Mouse (Mus musculus): ENCODE results near the gene Vav2. TPM values are rescaled to one million over a fixed set of nuclear protein-coding genes. Genes with fewer than 3 reads are reported as not detected.

Vav2 gene
- total RNA-seq, 1 experiment from 2014 or later = 26.8 TPM

DNA sequence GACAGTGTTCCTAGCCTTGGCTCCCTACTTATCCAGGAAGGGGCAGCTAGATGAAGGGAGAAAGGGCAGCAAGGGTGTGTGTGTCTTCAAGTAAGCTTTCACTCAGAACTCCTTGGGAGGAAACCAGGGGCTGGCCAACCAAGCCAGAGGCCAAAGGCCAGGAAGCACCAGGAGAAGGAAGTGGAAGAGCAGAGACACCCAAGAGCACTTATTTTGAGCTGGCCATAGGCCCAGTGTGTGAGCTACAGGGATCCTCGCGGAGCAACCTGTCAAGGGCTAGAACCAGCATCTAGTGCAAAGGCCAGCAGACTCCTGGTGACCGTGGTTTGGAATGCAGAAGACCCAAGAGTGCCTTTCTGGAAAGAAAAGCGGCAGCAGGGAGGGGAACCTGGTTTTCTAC is 163.8 kb downstream of the Vav2 start:
- DNase-seq = no peak

DNA sequence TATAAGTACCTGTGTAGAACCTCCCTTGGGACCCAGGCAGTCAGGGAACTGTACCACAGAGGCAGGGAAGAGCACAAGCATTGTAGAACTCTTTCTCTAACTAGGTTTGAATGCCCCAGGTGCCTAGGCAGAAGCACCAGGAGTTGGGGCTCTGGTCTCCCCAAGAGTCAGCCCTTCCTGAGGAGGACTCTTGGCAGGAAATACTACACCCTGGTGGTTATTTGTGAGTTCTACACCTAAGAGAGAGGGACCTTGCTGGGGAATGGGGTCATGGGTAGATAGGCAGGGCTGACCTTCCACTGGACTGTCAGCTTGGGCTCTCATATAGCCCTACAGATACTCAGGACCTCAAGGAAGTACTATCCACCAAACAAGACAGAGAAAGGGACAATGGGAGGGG is 175.4 kb downstream of the Vav2 start:
- no peak for DNase-seq

DNA sequence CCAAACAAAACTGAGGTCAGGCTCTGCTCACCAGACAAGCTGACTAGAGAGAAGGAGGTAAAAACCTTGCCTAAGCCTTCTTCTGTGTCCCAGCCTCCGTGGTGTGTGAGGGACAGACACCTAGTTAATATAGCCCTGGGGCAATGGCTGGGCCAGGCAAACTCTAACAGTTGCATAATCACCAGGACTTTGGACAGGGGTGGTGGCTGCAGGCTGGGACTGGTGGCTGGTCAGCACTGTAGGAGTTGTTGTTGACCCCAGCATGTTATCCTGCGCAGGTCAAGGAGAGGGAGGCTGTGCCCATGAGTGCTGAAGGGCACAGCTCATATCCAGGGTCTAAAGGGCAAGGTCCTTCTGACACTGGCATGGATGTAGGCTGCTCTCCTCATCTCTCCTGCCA is 178.6 kb downstream of the Vav2 start, which contains the start of gene Sardh:
Gene Sardh, minus strand, starts transcription at position 127 of the 400 bp plus-strand sequence.
- DNase-seq = no peak

DNA sequence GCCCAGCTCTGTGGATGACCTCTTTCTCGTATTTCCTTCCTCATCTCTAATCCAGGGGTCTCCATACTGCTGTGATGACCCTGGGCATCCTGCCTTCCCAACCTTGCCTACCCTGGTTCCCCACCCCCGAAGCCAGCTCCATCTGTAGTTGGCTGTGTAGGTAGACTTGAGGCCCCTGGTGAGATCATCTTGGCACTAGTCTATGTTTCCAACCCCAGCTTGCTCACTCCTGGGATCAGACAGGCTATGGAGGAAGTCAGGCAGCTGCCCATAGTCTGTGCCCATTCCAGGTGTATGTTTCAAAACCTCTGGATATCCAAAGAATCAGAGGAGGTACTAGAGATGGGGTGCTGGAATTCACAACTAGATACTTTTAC is 179.4 kb downstream of the Vav2 start:
- no peak for DNase-seq

DNA sequence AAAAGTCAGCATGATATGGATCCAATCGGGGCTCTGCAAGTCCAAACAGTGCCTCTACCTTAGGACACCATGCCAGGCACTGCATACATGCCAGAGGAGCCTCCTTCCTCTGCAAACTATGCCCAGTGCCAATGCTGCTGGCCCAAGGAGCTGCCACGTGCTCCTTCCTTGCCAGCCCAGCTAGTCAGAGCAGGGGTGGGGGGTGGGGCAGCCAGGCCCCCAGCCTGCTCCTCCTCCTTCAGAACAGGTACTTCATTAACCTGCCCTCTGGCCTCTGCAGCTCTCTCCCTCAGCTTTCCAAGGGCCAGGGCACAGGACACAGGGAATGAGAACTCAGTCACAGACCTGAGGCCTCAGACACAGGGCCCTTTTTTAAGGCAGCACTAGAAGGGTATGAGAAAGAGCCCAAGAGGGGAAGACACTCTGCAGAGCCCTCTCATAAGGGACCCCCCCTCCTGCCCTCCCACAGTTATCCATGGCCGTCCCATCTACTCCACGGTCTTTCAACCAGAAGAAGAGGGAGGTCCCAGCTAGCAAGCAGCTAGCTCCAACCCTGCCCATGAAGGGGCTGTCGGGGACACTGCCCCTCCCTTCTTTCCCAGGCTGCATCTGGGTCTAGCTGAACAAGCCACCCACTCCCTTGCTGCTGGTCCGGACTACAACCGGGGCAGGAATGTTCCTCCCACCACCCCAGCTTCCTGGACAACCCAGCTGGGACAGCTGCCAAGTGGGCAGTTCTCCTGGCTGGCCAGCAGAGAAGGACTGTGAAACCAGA is 179.9 kb downstream of the Vav2 start:
- DNase-seq = peak; percentile 89

DNA sequence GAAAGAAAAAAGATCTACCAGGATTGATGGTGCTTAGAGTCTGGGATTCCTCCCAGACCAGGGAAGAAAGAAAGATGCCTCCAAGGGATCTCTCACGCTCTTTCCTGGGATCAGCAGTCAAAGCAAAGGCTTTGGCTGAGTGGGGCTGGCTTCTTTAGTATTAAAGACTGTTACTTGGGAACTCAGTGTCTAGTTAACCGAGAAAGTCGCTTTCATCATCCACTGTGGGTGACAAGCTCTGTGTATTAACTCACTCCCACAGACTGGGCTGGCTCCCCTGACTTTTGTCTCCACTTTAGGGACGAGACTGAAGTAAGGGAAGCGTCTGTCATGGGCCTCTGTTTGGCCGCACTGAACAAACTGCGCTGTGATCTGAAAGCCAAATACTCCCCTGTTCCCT is 180.9 kb downstream of the Vav2 start:
- no peak for DNase-seq

DNA sequence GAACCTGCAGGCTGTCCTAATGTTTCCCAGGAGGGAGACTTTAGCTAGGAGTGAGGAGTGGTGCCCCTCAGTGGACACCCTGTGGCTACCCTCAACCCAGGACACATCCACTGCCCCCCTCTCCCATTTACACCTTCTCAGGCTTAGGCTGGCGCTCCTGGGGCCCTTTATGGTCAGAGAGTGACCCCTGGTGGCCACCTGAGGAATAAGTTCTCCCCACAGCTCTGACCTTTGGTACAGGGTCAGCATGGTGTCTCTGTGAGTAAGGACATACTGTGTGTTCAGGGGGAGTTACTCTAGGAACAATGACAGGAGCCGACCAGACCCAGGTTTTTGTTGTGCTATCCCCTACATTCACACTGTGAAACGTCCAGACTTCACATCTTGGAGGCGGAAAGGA is 189.5 kb downstream of the Vav2 start:
- DNase-seq = peak; percentile 74

DNA sequence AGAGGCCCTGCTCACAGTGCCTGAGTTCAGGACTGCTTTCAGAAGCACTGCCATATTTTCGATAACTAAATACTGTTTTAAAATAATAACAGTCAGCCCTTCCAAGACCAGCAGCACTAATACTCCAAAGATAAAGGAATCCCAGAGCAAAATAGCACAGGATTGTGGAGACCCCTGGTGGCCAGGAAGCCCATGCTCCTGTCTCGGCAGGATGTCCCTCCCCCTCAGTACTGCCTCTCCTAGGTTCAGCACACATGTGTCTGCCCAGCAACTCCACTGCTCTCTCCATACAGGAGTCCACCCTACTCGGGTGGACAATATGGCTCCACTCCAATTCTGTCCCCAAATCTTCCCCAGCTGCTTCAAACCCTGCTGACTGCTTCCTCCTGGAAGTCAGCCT is 191.1 kb downstream of the Vav2 start:
- peak; percentile 75 for DNase-seq

DNA sequence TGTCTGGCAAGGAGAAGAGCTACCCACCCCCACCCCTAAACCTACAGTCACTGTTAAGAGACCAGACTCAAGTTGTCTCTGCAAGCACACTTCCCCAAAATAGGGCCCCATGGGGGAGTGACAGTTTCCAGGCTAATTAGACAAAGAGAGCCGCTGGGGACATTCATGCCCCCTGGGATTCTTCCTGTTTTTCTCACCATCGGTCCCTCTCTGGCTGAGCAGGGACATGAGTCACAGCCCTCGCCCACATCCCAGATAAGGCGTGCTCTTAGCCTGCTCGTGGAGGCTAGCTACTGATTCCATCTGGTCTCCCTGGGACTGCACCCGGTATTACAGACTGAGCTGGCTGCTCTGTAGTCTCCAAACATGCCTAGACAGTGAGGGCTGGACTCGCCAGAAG is 194.5 kb downstream of the Vav2 start:
- DNase-seq = peak; percentile 26

DNA sequence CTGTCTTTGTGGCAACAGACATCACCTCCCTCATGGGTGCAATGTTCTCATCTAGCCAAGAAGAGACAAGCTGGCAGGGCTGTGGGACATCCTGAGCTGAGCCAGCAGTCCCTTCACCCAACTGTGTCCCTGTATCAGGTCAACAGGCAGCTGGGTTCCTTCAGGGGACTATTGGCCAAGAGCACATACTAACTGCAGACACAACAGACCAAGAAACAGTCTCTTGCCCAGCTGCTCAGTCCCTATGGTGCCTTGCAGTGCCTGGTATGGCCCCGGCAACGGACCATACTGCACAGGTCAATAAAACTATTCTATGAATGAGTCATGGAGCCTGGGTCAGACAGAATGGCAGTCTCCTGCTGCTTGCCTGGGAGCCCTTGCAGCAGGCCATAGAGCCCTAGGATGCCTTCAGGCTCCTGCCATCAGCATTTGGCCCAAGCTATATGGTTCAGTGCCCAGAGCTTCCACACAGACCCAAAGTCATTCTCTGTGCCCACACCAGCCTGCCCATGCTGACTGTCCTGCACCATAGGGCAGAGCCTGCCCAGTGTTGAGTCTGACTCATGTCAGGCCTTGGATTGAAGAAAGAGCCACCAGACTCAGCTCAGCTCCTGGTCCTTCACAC is 197.2 kb downstream of the Vav2 start:
- DNase-seq = no peak

DNA sequence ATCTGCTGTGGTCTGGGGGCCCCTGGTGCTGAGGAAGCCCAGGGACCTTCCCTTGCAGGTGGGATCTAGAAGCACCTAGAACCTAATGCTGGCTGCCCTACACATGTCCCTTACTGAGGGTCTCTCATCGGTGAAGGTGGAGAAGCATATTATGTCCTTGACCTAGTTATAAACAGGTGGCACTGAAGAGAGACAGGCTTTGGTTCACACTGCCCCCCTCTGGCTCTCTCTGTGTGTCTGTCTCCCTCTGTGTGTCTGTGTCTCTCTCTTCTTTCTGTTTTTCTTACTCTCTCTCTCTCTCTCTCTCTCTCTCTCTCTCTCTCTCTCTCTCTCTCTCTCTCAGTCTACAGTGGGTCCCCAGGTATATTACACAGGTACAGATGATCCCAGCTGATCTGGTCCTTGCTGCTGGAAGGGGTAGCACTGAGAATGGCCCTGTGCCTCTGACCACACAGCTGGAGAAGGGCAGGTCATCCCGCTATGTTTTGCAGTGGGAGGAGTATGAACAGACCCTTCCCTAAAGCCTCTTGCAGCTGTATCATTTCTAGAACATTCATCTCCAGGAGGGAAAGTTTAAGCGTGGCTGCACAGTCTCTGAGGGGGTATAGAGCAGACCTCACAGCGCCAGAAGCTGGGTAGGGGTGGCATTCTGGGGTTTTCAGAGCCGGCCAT is 197.9 kb downstream of the Vav2 start:
- no peak for DNase-seq

DNA sequence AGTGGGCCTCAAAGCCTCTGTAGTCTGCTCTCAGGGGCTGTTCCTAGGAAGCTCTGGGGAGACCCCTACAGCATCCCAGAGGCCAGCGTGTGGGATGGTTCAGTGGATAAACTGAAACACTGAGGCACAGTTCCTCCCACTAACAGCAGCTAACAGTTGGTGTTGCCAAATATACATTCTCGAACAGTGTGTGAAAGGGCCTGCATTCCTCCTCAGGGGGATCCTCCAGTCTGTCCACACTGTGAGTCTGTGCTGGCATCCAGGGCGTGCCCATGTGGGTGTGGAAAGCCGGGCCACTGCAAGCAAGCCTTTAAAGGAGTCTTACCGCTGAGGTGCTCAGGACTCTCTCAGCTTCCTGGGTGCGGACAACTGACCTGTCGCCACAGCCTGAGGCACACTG is 200.3 kb downstream of the Vav2 start:
- no peak for DNase-seq

DNA sequence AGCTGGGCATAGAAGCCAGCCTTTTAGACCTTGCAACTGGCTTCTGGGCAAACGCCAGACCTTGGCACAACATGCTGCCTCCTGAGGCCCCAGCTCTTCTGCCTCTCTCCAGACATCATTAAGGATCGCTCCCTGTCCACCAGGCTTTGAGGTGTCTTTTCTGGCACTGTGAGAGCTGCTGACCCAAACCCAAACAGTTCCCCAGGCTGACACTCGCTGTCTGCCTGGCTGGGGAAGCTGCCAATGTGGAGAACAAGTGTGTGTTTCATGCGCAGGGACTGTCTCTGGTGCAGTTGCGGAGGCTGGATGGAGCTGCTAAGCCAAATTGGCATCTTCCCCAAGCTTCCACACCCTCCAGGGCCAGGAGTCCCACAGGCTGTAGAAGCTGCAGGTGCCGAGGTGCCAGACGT is 203.8 kb downstream of the Vav2 start:
- peak; percentile 32 for DNase-seq

DNA sequence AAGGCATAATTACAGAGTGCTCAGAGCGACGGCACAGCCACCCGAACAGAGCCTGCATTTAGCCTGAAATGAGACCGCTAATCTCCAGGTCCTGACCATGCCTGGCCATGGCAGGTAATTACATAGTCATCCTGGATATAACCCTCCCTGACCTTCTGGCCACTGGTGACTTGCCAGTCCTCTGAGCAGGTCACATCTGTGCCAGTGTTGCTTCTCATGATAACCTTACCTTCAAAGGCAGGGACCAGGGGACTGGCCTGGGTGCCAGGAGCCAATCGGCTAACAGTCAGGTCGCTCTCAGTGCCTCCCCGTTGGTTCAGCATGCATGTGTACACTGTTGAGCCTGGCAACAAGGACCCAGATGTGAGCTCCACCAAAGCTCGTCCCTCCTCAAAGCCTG is 208.3 kb downstream of the Vav2 start:
- DNase-seq = no peak

DNA sequence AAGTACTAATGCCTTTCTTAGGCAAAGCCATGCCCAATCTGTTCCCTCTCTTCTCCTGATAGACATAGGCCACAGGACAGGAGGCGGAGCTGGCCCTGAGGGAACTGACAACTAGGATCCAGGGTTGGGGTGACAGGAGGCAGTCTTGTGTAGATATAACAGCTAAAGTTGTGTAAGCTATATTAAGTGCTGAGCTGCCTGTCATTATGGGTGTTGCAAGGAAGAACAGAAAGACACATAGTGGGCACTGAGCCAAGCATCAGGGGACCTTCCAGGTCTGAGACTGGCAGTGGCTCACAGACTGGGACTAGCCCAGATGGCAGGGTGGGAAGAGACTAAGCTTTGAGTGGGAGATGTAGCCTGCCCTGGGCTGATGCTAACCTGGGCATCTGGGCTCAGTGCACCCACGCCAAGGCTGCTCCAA is 208.7 kb downstream of the Vav2 start:
- DNase-seq = no peak

DNA sequence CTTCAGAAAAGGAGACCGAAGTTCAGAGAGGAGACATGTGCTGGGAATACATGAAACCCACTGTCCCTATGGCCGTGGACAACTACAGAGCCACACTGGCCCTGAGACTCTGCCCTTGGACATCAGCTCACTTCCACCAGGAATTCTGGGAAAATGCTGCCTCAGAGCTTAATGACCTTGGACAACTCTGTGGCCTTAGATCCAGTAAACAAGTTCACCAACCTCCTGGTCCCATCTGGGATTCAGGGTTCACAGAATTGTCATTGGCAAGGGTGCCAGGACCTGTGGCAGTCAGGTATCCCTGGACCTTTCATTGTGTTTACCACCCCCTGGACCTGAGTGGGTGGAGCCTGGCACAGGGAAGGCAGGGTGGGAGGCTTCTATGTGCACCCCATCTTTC is 211.3 kb downstream of the Vav2 start:
- no peak for DNase-seq

Small RNA genes within 50 kb of the gene (microRNA-seq; reads per million reads assigned to microRNA genes)
- gene Gm24049 (0 reads per million in 2 experiments), gene Mir7578 (0 reads per million in 2 experiments)

Other genes starting within 250 kb of the Vav2 start
- gene Sardh, start 178.7 kb downstream of the Vav2 start, total RNA-seq (2021) = 8.3 and 17.7 TPM in 2 replicates
- 11.0 and 12.8 TPM in 2 replicates for gene Brd3os, start 15.3 kb upstream of the Vav2 start, total RNA-seq (2021)
- gene Brd3, start 80.6 kb upstream of the Vav2 start, total RNA-seq (2021) = 81.8 and 110 TPM in 2 replicates
- gene Wdr5, start 88.1 kb upstream of the Vav2 start, total RNA-seq (2021) = 37.3 and 40.2 TPM in 2 replicates
- gene Rxra, start 249.4 kb upstream of the Vav2 start, total RNA-seq (2021) = 47.8 and 51.5 TPM in 2 replicates

Measured in adrenal gland, postnatal 25 days (tissue).